Mouse (Mus musculus): Measurements from ENCODE around the gene C1qtnf5. TPM values are rescaled to one million over a fixed set of nuclear protein-coding genes. Genes with fewer than 3 reads are reported as not detected.

C1qtnf5 gene
- 6.4 and 7.0 TPM in 2 replicates for polyA plus RNA-seq (2012; rRNA removed)

DNA sequence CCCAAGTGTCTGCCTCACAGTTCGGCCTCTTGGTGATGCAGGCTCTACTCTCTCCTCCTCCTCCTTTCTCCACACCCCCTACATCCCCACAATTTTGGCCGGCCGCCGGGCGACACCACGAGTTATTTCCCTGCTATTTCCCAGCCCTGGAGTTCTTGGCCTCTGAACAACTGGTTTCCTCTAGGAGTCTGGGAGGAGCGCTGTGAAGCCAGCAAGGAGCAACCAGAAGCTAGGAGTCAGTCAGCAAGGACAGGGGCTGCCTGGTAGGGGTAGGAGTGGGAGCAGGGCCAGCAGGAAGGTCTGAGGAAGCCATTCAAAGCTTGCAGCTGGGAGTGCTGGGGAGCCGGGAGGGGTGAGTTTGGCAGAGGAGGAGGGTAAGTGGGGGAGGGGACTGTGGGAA is at the start of gene C1qtnf5:
C1qtnf5 (plus strand) TSS at position 136 of the 400 bp plus-strand sequence.
- H3K27me3 ChIP-seq (ENCODE audit: control insufficient read depth, insufficient read depth, low read length): no peaks in the 10 kb centered on the region
- peak within 1 kb of the TSS; percentile 71 for H3K27ac ChIP-seq (ENCODE audit: insufficient read depth, low read depth, low read length)
- H3K4me3 ChIP-seq (ENCODE audit: low read depth, low read length): peak within 1 kb of the TSS; percentile 45
- peaks cover 3% of the 10 kb centered on the region; the same call in 1 of the 2 replicates for H3K36me3 ChIP-seq (ENCODE audit: control insufficient read depth, insufficient read depth, low read length)
- no peak for TF ChIP-seq POLR2A (IDR thresholded peaks at IDR 0.05; ENCODE audit: low read depth, low read length)
- no peak for TF ChIP-seq CTCF (IDR thresholded peaks at IDR 0.05; ENCODE audit: extremely low read depth, insufficient read length, insufficient replicate concordance, low read depth, low read length)
- peaks cover 5% of the 10 kb centered on the region for H3K4me1 ChIP-seq (ENCODE audit: control insufficient read depth, insufficient read depth, insufficient read length, low read length)
- WGBS: 70% methylated on average over 8 of the region's 8 CpGs

DNA sequence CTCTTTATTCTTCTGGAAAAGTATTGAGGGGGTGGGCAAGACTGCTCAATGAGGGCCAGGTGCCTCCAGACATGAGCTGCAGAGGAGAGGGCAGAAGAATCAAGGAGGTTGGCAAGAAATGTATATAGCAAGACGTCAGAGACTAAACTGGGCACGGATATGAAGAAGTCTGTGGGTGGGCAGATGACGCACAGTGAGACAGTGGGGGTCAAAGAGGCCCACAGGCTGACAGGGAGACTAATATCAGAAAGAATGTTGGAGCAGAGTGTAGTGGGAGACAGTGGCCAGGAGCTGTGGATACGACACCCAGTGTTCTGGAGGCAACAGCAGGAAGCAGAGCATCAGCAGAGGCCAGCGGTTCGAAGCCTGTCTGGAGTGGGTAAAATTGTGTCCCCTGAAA is 48.4 kb upstream of the C1qtnf5 start:
- no peaks in the 10 kb centered on the region for H3K4me1 ChIP-seq (ENCODE audit: control insufficient read depth, insufficient read depth, insufficient read length, low read length)
- no peak overlapping the region for H3K4me3 ChIP-seq (ENCODE audit: low read depth, low read length)
- no peaks in the 10 kb centered on the region for H3K27me3 ChIP-seq (ENCODE audit: control insufficient read depth, insufficient read depth, low read length)
- no peak overlapping the region for H3K27ac ChIP-seq (ENCODE audit: insufficient read depth, low read depth, low read length)
- WGBS: 85% methylated on average over 6 of the region's 6 CpGs
- no peaks in the 10 kb centered on the region for H3K36me3 ChIP-seq (ENCODE audit: control insufficient read depth, insufficient read depth, low read length)
- TF ChIP-seq CTCF (IDR thresholded peaks at IDR 0.05; ENCODE audit: extremely low read depth, insufficient read length, insufficient replicate concordance, low read depth, low read length) (no peak), POLR2A (IDR thresholded peaks at IDR 0.05; ENCODE audit: low read depth, low read length) (no peak)

DNA sequence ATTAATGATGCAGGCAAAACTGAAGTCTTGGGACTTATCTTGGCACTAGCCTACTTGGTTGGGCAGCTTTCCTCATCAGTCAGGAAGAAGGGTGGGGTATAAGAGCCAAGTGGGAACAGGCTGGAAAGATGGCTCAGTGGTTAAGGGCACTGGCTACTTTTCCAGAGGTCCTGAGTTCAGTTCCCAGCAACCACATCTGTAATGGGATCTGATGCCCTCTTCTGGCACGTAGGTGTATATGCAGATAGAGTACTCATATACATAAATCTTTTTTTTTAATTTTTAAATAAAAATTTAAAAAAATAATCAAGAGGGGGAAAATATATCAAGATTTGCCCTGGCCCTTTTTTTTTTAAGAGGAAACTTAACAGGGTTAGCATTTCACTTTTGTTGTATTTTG is 41.9 kb upstream of the C1qtnf5 start:
- Histone ChIP-seq H3K27me3 (ENCODE audit: control insufficient read depth, insufficient read depth, low read length) (no peaks in the 10 kb centered on the region), H3K4me3 (ENCODE audit: low read depth, low read length) (no peak overlapping the region), H3K27ac (ENCODE audit: insufficient read depth, low read depth, low read length) (no peak overlapping the region), H3K36me3 (ENCODE audit: control insufficient read depth, insufficient read depth, low read length) (no peaks in the 10 kb centered on the region), H3K4me1 (ENCODE audit: control insufficient read depth, insufficient read depth, insufficient read length, low read length) (peaks cover 3% of the 10 kb centered on the region; the same call in 1 of the 2 replicates)
- WGBS: 43% methylated on average over 1 of the region's 1 CpGs
- no peak for TF ChIP-seq POLR2A (IDR thresholded peaks at IDR 0.05; ENCODE audit: low read depth, low read length)
- no peak for TF ChIP-seq CTCF (IDR thresholded peaks at IDR 0.05; ENCODE audit: extremely low read depth, insufficient read length, insufficient replicate concordance, low read depth, low read length)

DNA sequence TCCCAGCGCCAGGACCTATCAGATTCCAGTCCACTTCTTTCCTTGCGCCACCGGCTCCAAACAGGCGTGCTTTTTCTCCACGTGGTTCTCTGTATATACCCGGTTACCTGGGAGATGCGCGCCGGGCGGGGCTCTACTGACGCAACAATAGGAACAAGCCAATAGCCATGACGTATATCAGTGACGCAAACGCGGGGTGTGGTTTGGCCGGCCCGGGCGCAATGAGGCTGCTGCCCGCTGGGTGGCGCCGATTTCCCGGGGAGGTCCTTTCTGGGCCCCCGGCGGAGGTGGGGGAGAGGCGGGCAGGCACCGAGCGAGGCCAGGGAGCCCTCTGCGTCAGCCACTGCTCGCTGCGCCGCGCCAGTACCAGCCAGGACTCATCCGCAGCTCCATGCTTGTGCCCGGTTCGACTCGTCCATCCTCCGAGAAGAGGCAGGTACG is 40.2 kb upstream of the C1qtnf5 start, which contains the start of gene Usp2:
Usp2 (plus strand) TSS at position 237 of the 441 bp plus-strand sequence.
- WGBS: under 1% methylated on average over 38 of the region's 38 CpGs
- H3K27ac ChIP-seq (ENCODE audit: insufficient read depth, low read depth, low read length): no peak within 1 kb of the TSS
- H3K27me3 ChIP-seq (ENCODE audit: control insufficient read depth, insufficient read depth, low read length): no peaks in the 10 kb centered on the region
- H3K4me3 ChIP-seq (ENCODE audit: low read depth, low read length): peak within 1 kb of the TSS; percentile 56
- peaks cover 3% of the 10 kb centered on the region; the same call in 1 of the 2 replicates for H3K4me1 ChIP-seq (ENCODE audit: control insufficient read depth, insufficient read depth, insufficient read length, low read length)
- TF ChIP-seq POLR2A (IDR thresholded peaks at IDR 0.05; ENCODE audit: low read depth, low read length) (no peak), CTCF (IDR thresholded peaks at IDR 0.05; ENCODE audit: extremely low read depth, insufficient read length, insufficient replicate concordance, low read depth, low read length) (peak; percentile 74)
- no peaks in the 10 kb centered on the region for H3K36me3 ChIP-seq (ENCODE audit: control insufficient read depth, insufficient read depth, low read length)

DNA sequence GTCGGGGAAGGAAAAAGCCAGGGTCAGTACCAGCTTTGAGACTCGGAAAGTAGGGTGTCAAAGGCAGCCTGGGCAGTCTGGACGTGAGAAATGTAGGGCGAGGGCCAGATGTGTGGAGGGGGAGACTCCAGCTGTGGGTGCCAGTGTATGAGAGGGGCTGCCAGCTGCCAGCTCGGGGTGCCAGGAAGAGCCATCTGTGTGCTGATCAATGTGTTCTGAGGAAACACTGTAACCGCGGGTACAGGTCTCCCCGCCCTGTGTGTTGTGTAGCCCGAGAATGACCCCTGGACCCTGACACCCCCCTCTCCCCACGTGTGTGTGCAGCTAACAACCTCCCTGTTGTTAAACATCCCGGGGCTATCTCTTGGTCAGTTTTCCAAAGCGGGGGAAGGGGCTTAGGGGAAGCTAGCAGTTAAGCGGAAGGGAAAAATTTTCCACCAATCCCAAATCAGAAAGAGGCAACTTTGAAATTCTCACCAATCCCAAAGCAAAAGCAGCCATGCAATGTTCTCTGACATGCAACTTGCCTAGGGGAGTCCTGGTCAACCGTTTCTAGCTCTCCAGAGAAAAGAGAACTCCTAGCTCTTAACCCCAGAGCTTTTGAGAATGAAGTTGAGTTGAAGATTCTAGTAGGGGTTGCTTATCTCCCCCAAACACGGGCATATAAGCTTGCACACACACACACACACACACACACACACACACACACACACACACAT is 39.6 kb upstream of the C1qtnf5 start:
- Histone ChIP-seq H3K4me1 (ENCODE audit: control insufficient read depth, insufficient read depth, insufficient read length, low read length) (peaks cover 3% of the 10 kb centered on the region; the same call in 1 of the 2 replicates), H3K4me3 (ENCODE audit: low read depth, low read length) (peak overlapping the region; percentile 56), H3K36me3 (ENCODE audit: control insufficient read depth, insufficient read depth, low read length) (no peaks in the 10 kb centered on the region), H3K27me3 (ENCODE audit: control insufficient read depth, insufficient read depth, low read length) (no peaks in the 10 kb centered on the region), H3K27ac (ENCODE audit: insufficient read depth, low read depth, low read length) (no peak overlapping the region)
- no peak for TF ChIP-seq POLR2A (IDR thresholded peaks at IDR 0.05; ENCODE audit: low read depth, low read length)
- TF ChIP-seq CTCF (IDR thresholded peaks at IDR 0.05; ENCODE audit: extremely low read depth, insufficient read length, insufficient replicate concordance, low read depth, low read length): no peak
- WGBS: 6% methylated on average over 15 of the region's 15 CpGs

DNA sequence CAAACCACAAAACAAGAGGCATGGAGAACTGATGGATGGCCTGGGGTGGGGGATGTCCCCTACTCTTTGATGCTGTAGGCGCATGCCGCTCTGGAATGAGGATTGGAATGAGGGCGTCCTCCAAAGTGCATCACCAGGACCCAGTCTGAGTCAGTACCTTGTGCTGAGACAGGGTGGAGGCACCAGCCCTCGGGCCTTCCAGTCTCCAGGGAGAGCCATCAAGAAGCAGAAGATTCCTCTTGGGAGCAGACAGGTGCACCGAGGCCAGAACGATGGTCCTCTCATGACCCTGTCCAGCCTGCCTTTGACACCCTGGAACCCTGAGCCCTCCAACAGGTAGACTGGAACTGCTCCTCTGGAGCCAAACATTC is 39.1 kb upstream of the C1qtnf5 start:
- peaks cover 3% of the 10 kb centered on the region; the same call in 1 of the 2 replicates for H3K4me1 ChIP-seq (ENCODE audit: control insufficient read depth, insufficient read depth, insufficient read length, low read length)
- TF ChIP-seq POLR2A (IDR thresholded peaks at IDR 0.05; ENCODE audit: low read depth, low read length): no peak
- no peak for TF ChIP-seq CTCF (IDR thresholded peaks at IDR 0.05; ENCODE audit: extremely low read depth, insufficient read length, insufficient replicate concordance, low read depth, low read length)
- no peaks in the 10 kb centered on the region for H3K27me3 ChIP-seq (ENCODE audit: control insufficient read depth, insufficient read depth, low read length)
- no peak overlapping the region for H3K27ac ChIP-seq (ENCODE audit: insufficient read depth, low read depth, low read length)
- 88% methylated on average over 6 of the region's 6 CpGs for WGBS
- H3K4me3 ChIP-seq (ENCODE audit: low read depth, low read length): no peak overlapping the region
- no peaks in the 10 kb centered on the region for H3K36me3 ChIP-seq (ENCODE audit: control insufficient read depth, insufficient read depth, low read length)

DNA sequence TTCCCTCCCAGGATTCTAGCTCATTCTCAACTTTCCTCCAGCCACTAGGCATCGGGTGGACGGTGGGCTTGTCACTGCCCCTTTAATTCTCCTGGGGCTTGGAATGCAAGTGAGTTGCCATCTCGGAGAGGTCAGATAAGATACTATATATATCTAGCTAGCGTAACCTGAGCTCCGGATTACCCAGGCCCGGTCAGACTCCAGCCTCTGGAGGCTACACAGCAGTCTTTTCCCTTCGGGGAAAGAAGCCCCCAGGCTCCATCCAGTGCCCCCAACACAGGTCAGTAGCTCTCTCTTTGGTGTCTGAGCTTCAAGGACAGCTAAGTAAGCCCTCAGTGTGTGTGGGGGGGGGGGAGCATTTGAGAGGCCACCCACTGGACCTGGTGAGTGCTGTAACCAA is 37.8 kb upstream of the C1qtnf5 start:
- H3K27me3 ChIP-seq (ENCODE audit: control insufficient read depth, insufficient read depth, low read length): no peaks in the 10 kb centered on the region
- TF ChIP-seq CTCF (IDR thresholded peaks at IDR 0.05; ENCODE audit: extremely low read depth, insufficient read length, insufficient replicate concordance, low read depth, low read length): no peak
- no peak for TF ChIP-seq POLR2A (IDR thresholded peaks at IDR 0.05; ENCODE audit: low read depth, low read length)
- H3K4me3 ChIP-seq (ENCODE audit: low read depth, low read length): no peak overlapping the region
- no peaks in the 10 kb centered on the region for H3K36me3 ChIP-seq (ENCODE audit: control insufficient read depth, insufficient read depth, low read length)
- 62% methylated on average over 7 of the region's 7 CpGs for WGBS
- H3K27ac ChIP-seq (ENCODE audit: insufficient read depth, low read depth, low read length): no peak overlapping the region
- peaks cover 3% of the 10 kb centered on the region; the same call in 1 of the 2 replicates for H3K4me1 ChIP-seq (ENCODE audit: control insufficient read depth, insufficient read depth, insufficient read length, low read length)

Data from small intestine, adult 2 months (tissue).